Mouse (Mus musculus) forebrain, embryonic 10.5 days (tissue): Measurements from ENCODE around the gene Hdac4. TPM values are rescaled to one million over a fixed set of nuclear protein-coding genes. Genes with fewer than 3 reads are reported as not detected.

Source experiments
- DNase-seq: peaks from one replicate; pipeline ENCODE4 v3.0.0-alpha.2; 2017; ENCODE audit warnings: low spot score; ENCODE audit errors: extremely low spot score
- H3K27ac ChIP-seq: fragments of 300-500 bp; sonication (generic); 2 replicates; pipeline ENCODE4 v1.5.1; 2016; ENCODE audit warnings: mild to moderate bottlenecking
- H3K27me3 ChIP-seq: fragments of 300-500 bp; sonication (generic); 2 replicates; pipeline ENCODE4 v1.6.1; 2016; ENCODE audit warnings: mild to moderate bottlenecking; ENCODE audit not compliant: poor library complexity, severe bottlenecking
- H3K36me3 ChIP-seq: fragments of 300-500 bp; sonication (generic); replicated peaks from 2 replicates; pipeline ENCODE4 v1.6.1; 2016; ENCODE audit warnings: mild to moderate bottlenecking, moderate library complexity
- H3K4me1 ChIP-seq: fragments of 300-500 bp; sonication (generic); 2 replicates; pipeline ENCODE4 v1.6.1; 2016
- H3K4me3 ChIP-seq: fragments of 300-500 bp; sonication (generic); 2 replicates; pipeline ENCODE4 v1.5.1; 2016; ENCODE audit warnings: mild to moderate bottlenecking, moderate library complexity
- H3K9me3 ChIP-seq: fragments of 300-500 bp; sonication (generic); 2 replicates; pipeline ENCODE4 v1.6.1; 2016; ENCODE audit warnings: mild to moderate bottlenecking, moderate library complexity
- WGBS: fragments of 180-500 bp; shearing (Covaris S2); methylation state at CpG from one replicate; pipeline ENCODE4 v1.1.7; 2016; 5-methylcytosine and 5-hydroxymethylcytosine counted together
- polyA plus RNA-seq: library from polyadenylated mRNA; unstranded; fragments of >200 nt; fragmentation: Nextera tagmentation; extraction: Ambion mirVana; gene quantifications from 2 replicates; pipeline ENCODE4 v1.2.1, GENCODE M21; 2016

Hdac4 gene
- polyA plus RNA-seq, 1 experiment from 2014 or later = 20.6 TPM

DNA sequence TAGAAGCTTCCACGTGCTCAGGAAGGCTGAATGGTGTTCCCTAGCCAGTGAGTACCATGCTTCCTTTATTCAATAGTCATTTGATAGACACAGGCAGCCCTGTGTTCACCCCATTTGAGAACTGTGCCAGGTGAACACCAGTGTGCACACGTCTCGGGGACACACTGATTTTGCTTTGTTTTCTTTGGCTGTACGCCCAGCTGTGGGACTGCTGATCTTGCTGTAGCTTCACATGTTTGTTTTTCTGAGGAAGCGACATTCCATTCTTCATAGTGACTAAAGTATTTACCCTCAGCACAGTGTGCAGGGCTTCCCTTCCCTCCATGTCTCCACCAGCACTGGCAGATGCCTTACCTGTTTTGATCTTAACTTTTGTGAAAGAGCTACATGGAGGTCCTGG is 312.4 kb downstream of the Hdac4 start:
- no peak for DNase-seq

GRCm38 (mm10) chr1:91880899-91881298 is 314.6 kb downstream of the Hdac4 start:
- Histone ChIP-seq H3K27ac (no peak overlapping the region), H3K36me3 (no peaks in the 10 kb centered on the region), H3K4me1 (peaks cover 8% of the 10 kb centered on the region), H3K27me3 (no peaks in the 10 kb centered on the region), H3K4me3 (no peak overlapping the region), H3K9me3 (no peaks in the 10 kb centered on the region; the same call in 1 of the 2 replicates)
- no peak for DNase-seq
- 86% methylated on average over 8 of the region's 8 CpGs for WGBS

More for the DNA sequence above, 312.4 kb downstream of the Hdac4 start:
- 85% methylated on average over 5 of the region's 5 CpGs for WGBS
- Histone ChIP-seq H3K4me1 (peaks cover 8% of the 10 kb centered on the region), H3K27ac (no peak overlapping the region), H3K9me3 (no peaks in the 10 kb centered on the region; the same call in 1 of the 2 replicates), H3K4me3 (no peak overlapping the region), H3K36me3 (no peaks in the 10 kb centered on the region), H3K27me3 (no peaks in the 10 kb centered on the region)

GRCm38 (mm10) chr1:91880156-91880555 is 315.3 kb downstream of the Hdac4 start:
- DNase-seq = no peak

More at GRCm38 (mm10) chr1:91880156-91880555, 315.3 kb downstream of the Hdac4 start:
- H3K4me3 ChIP-seq = no peak overlapping the region
- H3K9me3 ChIP-seq = no peaks in the 10 kb centered on the region; the same call in 1 of the 2 replicates
- H3K36me3 ChIP-seq = no peaks in the 10 kb centered on the region
- H3K27me3 ChIP-seq = no peaks in the 10 kb centered on the region
- peaks cover 12% of the 10 kb centered on the region for H3K4me1 ChIP-seq
- 91% methylated on average over 12 of the region's 12 CpGs for WGBS
- H3K27ac ChIP-seq = no peak overlapping the region
